Comparison of ENCODE assay signal across 8 mouse cellular contexts in genomic region chr14:55900414-55900755, GRCm38 (mm10). TPM values are rescaled to one million over a fixed set of nuclear protein-coding genes. Genes with fewer than 3 reads are reported as not detected.
DNase-seq lines count a peak whose midpoint lies in the region; ATAC-seq and TF ChIP-seq lines count a peak whose summit lies in the region.

No protein-coding gene starts in this region.

- peaks cover 8% of the 10 kb centered on the region for H3K36me3 ChIP-seq in spleen, adult 2 months (ENCODE audit: control insufficient read depth, insufficient read depth, low read length)
- peaks cover 26% of the 10 kb centered on the region for H3K36me3 ChIP-seq in liver, embryonic 12.5 days

- no peak for DNase-seq in frontal cortex, postnatal 10 days (ENCODE audit: low spot score in 2 of 2)
- no peak for DNase-seq in spleen, adult 2 months (ENCODE audit: low read depth in 1 of 2, low spot score in 2 of 2)
- DNase-seq in spleen, postnatal 4 days (ENCODE audit: low spot score in 2 of 2) = no peak
- no peak for DNase-seq in retina, postnatal 1 day
- DNase-seq in B cell, adult 2 months = no peak
- no peak for DNase-seq in cerebellum, adult 11 months

- peak overlapping the region; percentile 53 for H3K9ac ChIP-seq in liver, embryonic 12.5 days

- H3K4me1 ChIP-seq in spleen, adult 2 months (ENCODE audit: control insufficient read depth, insufficient read depth, insufficient read length) = peaks cover 5% of the 10 kb centered on the region; the same call in 1 of the 2 replicates
- peaks cover 29% of the 10 kb centered on the region for H3K4me1 ChIP-seq in liver, embryonic 12.5 days

- no peak for TF ChIP-seq CTCF in spleen, adult 2 months (IDR thresholded peaks at IDR 0.05; ENCODE audit: extremely low read depth, insufficient read depth, insufficient read length, insufficient replicate concordance)

- H3K4me2 ChIP-seq in liver, embryonic 12.5 days = peak overlapping the region; percentile 73

- peak overlapping the region; percentile 75 for H3K27ac ChIP-seq in spleen, adult 2 months (ENCODE audit: insufficient read depth, low read length)
- H3K27ac ChIP-seq in liver, embryonic 12.5 days = no peak overlapping the region

- H3K27me3 ChIP-seq in spleen, adult 2 months (ENCODE audit: control insufficient read depth, insufficient read depth, low read length) = no peaks in the 10 kb centered on the region
- H3K27me3 ChIP-seq in liver, embryonic 12.5 days (replicated peaks) = peaks cover 5% of the 10 kb centered on the region; the same call in 1 of the 2 replicates

- TF ChIP-seq POLR2A in spleen, adult 2 months (IDR thresholded peaks at IDR 0.05; ENCODE audit: low read depth, low read length) = no peak

- WGBS in spleen, adult 2 months = 6% methylated on average over 12 of the region's 12 CpGs
- WGBS in liver, embryonic 12.5 days (ENCODE audit: insufficient replicate concordance) = 19% methylated on average over 12 of the region's 12 CpGs

- ATAC-seq in frontal cortex, adult (ENCODE audit: low TSS enrichment) = peak; percentile 34
- ATAC-seq in liver, embryonic 12.5 days = no peak

- peak overlapping the region; percentile 71 for H3K4me3 ChIP-seq in spleen, adult 2 months (ENCODE audit: extremely low read depth, insufficient read depth, insufficient read length)
- peak overlapping the region; percentile 43 for H3K4me3 ChIP-seq in liver, embryonic 12.5 days

- H3K9me3 ChIP-seq in liver, embryonic 12.5 days (replicated peaks) = no peaks in the 10 kb centered on the region

RNA-seq across cellular contexts. Expression of gene Sdr39u1, which starts 0.3 kb away (rescaled TPM):
- 22.3 and 25.1 TPM in 2 replicates for polyA plus RNA-seq in spleen, adult 2 months (2012; rRNA removed)
- 14.0 and 15.3 TPM in 2 replicates for polyA plus RNA-seq in liver, embryonic 12.5 days (2016; fragmentation: Nextera tagmentation; extraction: Ambion mirVana)

RNA-seq across cellular contexts. Expression of gene Khnyn, which starts 15.6 kb away (rescaled TPM):
- polyA plus RNA-seq in spleen, adult 2 months (2012; rRNA removed) = 30.3 and 31.6 TPM in 2 replicates
- 12.8 and 13.0 TPM in 2 replicates for polyA plus RNA-seq in liver, embryonic 12.5 days (2016; fragmentation: Nextera tagmentation; extraction: Ambion mirVana)

RNA-seq across cellular contexts. Expression of gene Cbln3, which starts 16.2 kb away (rescaled TPM):
- 0.07 and 0.13 TPM in 2 replicates for polyA plus RNA-seq in spleen, adult 2 months (2012; rRNA removed)
- 0.25 TPM in 2 replicates for polyA plus RNA-seq in liver, embryonic 12.5 days (2016; fragmentation: Nextera tagmentation; extraction: Ambion mirVana)

RNA-seq across cellular contexts. Expression of gene Cma1, which starts 44.1 kb away (rescaled TPM):
- polyA plus RNA-seq in spleen, adult 2 months (2012; rRNA removed) = 1.0 and 1.4 TPM in 2 replicates
- not detected in 2 replicates for polyA plus RNA-seq in liver, embryonic 12.5 days (2016; fragmentation: Nextera tagmentation; extraction: Ambion mirVana)

RNA-seq across cellular contexts. Expression of gene Nynrin, which starts 46.6 kb away (rescaled TPM):
- 2.5 and 3.0 TPM in 2 replicates for polyA plus RNA-seq in spleen, adult 2 months (2012; rRNA removed)
- 7.0 and 8.2 TPM in 2 replicates for polyA plus RNA-seq in liver, embryonic 12.5 days (2016; fragmentation: Nextera tagmentation; extraction: Ambion mirVana)
